Mouse (Mus musculus) brain, embryonic 14.5 days (tissue): ENCODE results near the gene Ube2o. TPM values are rescaled to one million over a fixed set of nuclear protein-coding genes. Genes with fewer than 3 reads are reported as not detected.
"Not testable (repeated sequence)": the region's sequence is repeated elsewhere in the genome, so short reads cannot be mapped to it uniquely, and the experiment has no call there.

Experiments
- DNase-seq: peaks from one replicate; pipeline ENCODE4 v3.0.0-alpha.2; 2011; ENCODE audit warnings: low read depth
- CTCF ChIP-seq: fragments of 200-500 bp; IDR thresholded peaks from 2 replicates; pipeline ENCODE4 v1.5.1; 2012; ENCODE audit warnings: inconsistent platforms, mild to moderate bottlenecking, moderate library complexity, borderline replicate concordance; ENCODE audit not compliant: insufficient read depth, insufficient read length; ENCODE audit errors: extremely low read depth
- POLR2A ChIP-seq: fragments of 200-500 bp; IDR thresholded peaks from 2 replicates; pipeline ENCODE4 v1.6.1; 2012; ENCODE audit warnings: mild to moderate bottlenecking, inconsistent platforms, borderline replicate concordance; ENCODE audit not compliant: poor library complexity, insufficient read depth, insufficient read length, severe bottlenecking; ENCODE audit errors: extremely low read depth
- polyA plus RNA-seq: library from polyadenylated mRNA; depleted of rRNA; stranded (reverse); fragments of >200 nt; gene quantifications from 2 replicates; pipeline ENCODE4 v1.2.3, GENCODE M21; 2012

The Ube2o gene
- polyA plus RNA-seq, 1 experiment, result 68.5 TPM

GRCm38 (mm10) chr11:116612554-116612953 lies 31.3 kb upstream of the Ube2o start:
- no peak for DNase-seq

GRCm38 (mm10) chr11:116611883-116612282 lies 30.6 kb upstream of the Ube2o start:
- no peak for TF ChIP-seq POLR2A
- TF ChIP-seq CTCF, result no peak
- DNase-seq, result no peak

More at GRCm38 (mm10) chr11:116612554-116612953, 31.3 kb upstream of the Ube2o start:
- TF ChIP-seq CTCF (no peak), POLR2A (no peak)

DNA sequence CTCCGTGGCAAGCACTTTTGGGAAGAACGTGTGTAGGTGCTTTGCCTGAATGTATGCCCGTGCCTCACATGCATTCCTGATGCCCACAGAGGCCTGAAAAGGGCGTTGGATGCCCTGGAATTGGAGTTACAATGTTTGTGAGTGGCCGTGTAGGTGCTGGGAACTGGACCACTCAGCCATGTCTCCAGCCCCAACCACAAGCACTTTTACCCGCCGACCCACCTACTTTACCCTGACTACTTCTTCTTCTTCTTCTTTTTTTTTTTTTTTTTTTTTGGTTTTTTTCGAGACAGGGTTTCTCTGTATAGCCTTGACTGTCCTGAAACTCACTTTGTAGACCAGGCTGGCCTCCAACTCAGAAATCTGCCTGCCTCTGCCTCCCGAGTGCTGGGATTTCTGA lies 29.9 kb upstream of the Ube2o start:
- DNase-seq, result not testable (repeated sequence)

- TF ChIP-seq CTCF (no peak), POLR2A (no peak)
- no peak for DNase-seq
Measured at GRCm38 (mm10) chr11:116609965-116610630, 28.9 kb upstream of the Ube2o start.

DNA sequence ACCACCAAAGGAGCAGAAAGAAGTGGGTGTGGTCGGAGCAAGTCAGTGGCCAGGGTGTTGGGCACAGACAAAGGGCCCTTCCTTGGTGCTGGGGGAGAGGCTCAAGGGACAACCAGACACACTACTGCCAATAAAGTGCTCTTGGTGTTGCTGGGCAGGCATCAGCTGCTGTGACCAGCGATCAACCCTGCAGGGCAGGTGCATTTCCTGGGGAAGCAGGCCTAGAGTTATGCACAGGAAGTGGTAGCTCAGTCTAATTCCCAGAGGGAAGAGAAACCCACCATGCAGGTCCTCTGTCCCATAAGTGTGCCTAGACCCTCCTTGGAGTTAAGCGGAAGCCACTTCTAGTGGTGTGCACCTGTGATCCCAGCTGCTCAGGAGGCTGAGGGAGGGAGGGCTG lies 26.5 kb upstream of the Ube2o start:
- DNase-seq, result no peak
- no peak for TF ChIP-seq CTCF
- TF ChIP-seq POLR2A, result no peak

- DNase-seq, result no peak
- no peak for TF ChIP-seq POLR2A
- no peak for TF ChIP-seq CTCF
Measured at GRCm38 (mm10) chr11:116604097-116604496, 22.9 kb upstream of the Ube2o start.

GRCm38 (mm10) chr11:116603339-116603738 lies 22.1 kb upstream of the Ube2o start:
- no peak for DNase-seq
- TF ChIP-seq CTCF (peak; percentile 37), POLR2A (no peak)

- no peak for DNase-seq
- no peak for TF ChIP-seq CTCF
- TF ChIP-seq POLR2A, result no peak
Measured at GRCm38 (mm10) chr11:116602043-116602442, 20.8 kb upstream of the Ube2o start.

- DNase-seq, result no peak
- TF ChIP-seq CTCF (no peak), POLR2A (no peak)
Measured at GRCm38 (mm10) chr11:116601166-116601565, 19.9 kb upstream of the Ube2o start.

DNA sequence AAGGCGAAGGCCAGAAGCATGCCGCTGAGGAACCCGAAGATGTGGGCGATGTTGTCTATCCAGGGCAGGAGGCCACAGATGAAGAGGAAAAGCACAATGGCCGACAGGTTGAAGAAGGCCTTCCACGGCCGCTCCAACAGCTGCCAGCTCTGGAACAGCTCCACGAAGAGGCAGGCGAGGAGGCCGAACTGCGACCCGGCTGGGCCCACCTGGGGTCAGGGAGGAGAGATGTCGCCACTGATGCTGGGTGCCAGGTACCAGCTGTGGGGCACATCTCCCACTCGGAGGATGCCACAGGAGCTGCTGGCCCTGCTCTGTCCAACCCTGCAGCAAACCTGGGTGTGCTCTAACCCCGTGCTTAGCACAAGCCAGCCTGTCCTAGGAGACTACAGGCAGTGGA lies 18.0 kb upstream of the Ube2o start:
- DNase-seq, result no peak

GRCm38 (mm10) chr11:116598193-116598592 lies 16.9 kb upstream of the Ube2o start:
- no peak for TF ChIP-seq CTCF
- TF ChIP-seq POLR2A, result no peak
- peak; percentile 31 for DNase-seq

More for the DNA sequence above, 18.0 kb upstream of the Ube2o start:
- no peak for TF ChIP-seq POLR2A
- TF ChIP-seq CTCF, result no peak

DNA sequence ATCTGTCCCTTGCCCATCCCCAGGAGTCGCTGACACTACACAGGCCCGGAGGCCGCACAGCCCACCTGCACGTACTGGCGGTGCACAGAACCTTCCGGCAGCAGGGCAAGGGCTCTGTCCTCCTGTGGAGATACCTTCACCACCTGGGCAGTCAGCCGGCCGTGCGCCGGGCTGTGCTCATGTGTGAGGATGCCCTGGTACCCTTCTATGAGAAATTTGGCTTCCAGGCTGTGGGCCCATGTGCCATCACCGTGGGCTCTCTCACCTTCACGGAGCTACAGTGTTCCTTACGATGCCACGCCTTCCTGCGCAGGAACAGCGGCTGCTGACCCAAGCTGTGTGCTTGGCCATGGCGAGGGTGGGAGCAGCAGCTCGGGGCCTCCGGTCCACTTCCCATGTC lies 15.5 kb upstream of the Ube2o start:
- DNase-seq, result no peak
- TF ChIP-seq POLR2A, result no peak
- no peak for TF ChIP-seq CTCF

DNA sequence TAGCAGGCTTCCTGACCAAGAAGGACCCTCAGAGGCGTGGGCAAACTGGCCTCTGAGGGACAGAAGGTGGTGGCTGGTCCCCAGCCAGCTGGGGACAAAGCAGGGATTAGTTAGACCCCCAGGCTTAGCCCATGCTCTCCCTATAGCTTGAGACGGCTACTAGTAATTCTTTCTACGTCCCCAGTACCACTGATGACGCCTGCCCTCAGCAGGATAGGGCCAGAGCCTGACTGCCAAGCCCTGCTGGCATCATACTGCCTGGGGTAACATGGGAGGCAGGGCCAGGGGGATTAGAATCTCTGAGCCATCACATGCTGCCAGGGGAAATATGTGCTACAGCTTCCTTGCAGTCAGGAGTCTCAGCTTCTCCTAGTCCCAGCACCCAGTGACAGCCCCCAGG lies 12.1 kb upstream of the Ube2o start:
- no peak for TF ChIP-seq CTCF
- TF ChIP-seq POLR2A, result no peak
- peak; percentile 58 for DNase-seq

- TF ChIP-seq CTCF (peak; percentile 99), POLR2A (no peak)
- peak; percentile 96 for DNase-seq
Measured at GRCm38 (mm10) chr11:116592428-116592827, 11.2 kb upstream of the Ube2o start.

- no peak for DNase-seq
- no peak for TF ChIP-seq CTCF
- TF ChIP-seq POLR2A, result no peak
Measured at GRCm38 (mm10) chr11:116591621-116592020, 10.4 kb upstream of the Ube2o start.

DNA sequence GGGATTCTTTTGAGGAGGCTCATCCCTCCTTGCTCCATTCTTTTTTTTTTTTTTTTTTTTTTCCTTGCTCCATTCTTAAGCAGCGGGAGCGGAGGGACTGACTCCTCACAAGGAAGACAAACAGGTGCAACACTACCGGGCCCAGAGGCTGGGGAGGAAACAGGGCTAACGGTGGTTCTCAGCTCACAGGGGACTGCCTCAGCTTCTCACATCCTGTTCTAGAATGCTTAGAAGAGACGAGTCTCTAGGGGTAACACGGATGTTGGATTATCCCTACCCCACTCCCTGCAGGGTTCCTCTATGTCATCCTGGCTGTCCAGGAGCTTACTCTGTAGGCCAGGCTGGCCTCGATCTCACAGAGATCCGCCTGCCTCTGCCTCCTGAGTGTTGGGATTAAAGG lies 8.3 kb upstream of the Ube2o start:
- no peak for TF ChIP-seq POLR2A
- no peak for TF ChIP-seq CTCF
- DNase-seq, result no peak
